In the genomic region with DNA sequence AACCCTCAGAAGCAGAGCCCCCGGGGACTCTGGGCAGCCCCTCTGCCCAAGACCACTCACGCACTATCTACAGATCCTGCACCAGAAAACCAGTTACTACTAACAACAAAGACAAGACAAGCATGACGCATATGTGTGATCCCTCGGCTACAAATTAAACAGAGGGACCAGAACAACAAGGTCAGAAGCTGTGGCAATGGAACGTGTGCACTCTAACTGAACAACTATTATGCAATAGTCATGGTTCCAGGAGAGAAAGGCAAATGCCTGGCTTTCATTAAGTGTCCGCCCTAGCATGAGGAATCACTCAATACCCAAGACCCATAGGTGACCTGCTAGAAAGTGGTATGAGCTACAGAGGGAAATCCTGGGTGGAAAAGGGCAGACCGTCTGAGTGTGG, we compare ENCODE assay signal across 15 mouse cellular contexts. TPM values are rescaled to one million over a fixed set of nuclear protein-coding genes. Genes with fewer than 3 reads are reported as not detected.
DNase-seq lines count a peak whose midpoint lies in the region; ATAC-seq and TF ChIP-seq lines count a peak whose summit lies in the region.
"Had no signal": no experiment of that assay in that cellular context is flagged by ENCODE, and none has a peak within 500 bp of the region (broad histone marks: within the 10 kb centered on the region; RNA-seq: fewer than 3 reads in every experiment).

No protein-coding gene starts in this region.

- H3K4me1 ChIP-seq in heart, postnatal 0 days (ENCODE audit: control insufficient read depth, insufficient read depth), result peaks cover 79% of the 10 kb centered on the region
- H3K4me1 ChIP-seq in lung, postnatal 0 days (ENCODE audit: insufficient read depth, low read depth, low read length), result peaks cover 18% of the 10 kb centered on the region
- H3K4me1 ChIP-seq in embryonic facial prominence, embryonic 10.5 days, result peaks cover 37% of the 10 kb centered on the region
- peaks cover 44% of the 10 kb centered on the region for H3K4me1 ChIP-seq in liver, postnatal 0 days (ENCODE audit: insufficient read depth)

- no peak for TF ChIP-seq EP300 in heart, postnatal 0 days (IDR thresholded peaks at IDR 0.05; ENCODE audit: low read depth)
- no peak for TF ChIP-seq EP300 in lung, postnatal 0 days (IDR thresholded peaks at IDR 0.05)
- no peak for TF ChIP-seq EP300 in liver, postnatal 0 days (IDR thresholded peaks at IDR 0.05; ENCODE audit: low read depth)

- WGBS in heart, postnatal 0 days, result 88% methylated on average over 7 of the region's 7 CpGs
- 73% methylated on average over 7 of the region's 7 CpGs for WGBS in lung, postnatal 0 days
- WGBS in embryonic facial prominence, embryonic 10.5 days, result 82% methylated on average over 7 of the region's 7 CpGs
- WGBS in liver, postnatal 0 days (ENCODE audit: insufficient replicate concordance), result 64% methylated on average over 7 of the region's 7 CpGs

- no peak overlapping the region for H3K4me3 ChIP-seq in heart, postnatal 0 days (ENCODE audit: low read depth, low read length)
- H3K4me3 ChIP-seq in lung, postnatal 0 days (ENCODE audit: low read depth, low read length), result no peak overlapping the region
- H3K4me3 ChIP-seq in embryonic facial prominence, embryonic 10.5 days, result no peak overlapping the region
- peak overlapping the region; percentile 62 for H3K4me3 ChIP-seq in liver, postnatal 0 days (ENCODE audit: low read depth, low read length)
- H3K4me3 ChIP-seq: heart, embryonic 10.5 days; hindbrain, embryonic 12.5 days; kidney, embryonic 15.5 days; limb, embryonic 13.5 days had no signal

- no peak for ATAC-seq in heart, postnatal 0 days (ENCODE audit: insufficient read depth, low read depth)
- ATAC-seq in lung, postnatal 0 days, result no peak
- ATAC-seq in liver, postnatal 0 days, result peak; percentile 12; the same call in 1 of the 2 replicates

- H3K27ac ChIP-seq in heart, postnatal 0 days (ENCODE audit: low read depth), result peak overlapping the region; percentile 71
- no peak overlapping the region; the same call in 1 of the 2 replicates for H3K27ac ChIP-seq in lung, postnatal 0 days (ENCODE audit: low read length)
- H3K27ac ChIP-seq in embryonic facial prominence, embryonic 10.5 days (replicated peaks), result 0 out of 2 replicates have a peak overlapping the region, but pooled peaks have one; percentile 27
- peak overlapping the region; percentile 95 for H3K27ac ChIP-seq in liver, postnatal 0 days (ENCODE audit: low read depth)
- H3K27ac ChIP-seq: heart, embryonic 10.5 days; hindbrain, embryonic 12.5 days; kidney, embryonic 15.5 days; limb, embryonic 13.5 days had no signal

- H3K9me3 ChIP-seq in heart, postnatal 0 days (replicated peaks; ENCODE audit: control insufficient read depth, low read length), result no peaks in the 10 kb centered on the region
- no peaks in the 10 kb centered on the region for H3K9me3 ChIP-seq in lung, postnatal 0 days (ENCODE audit: low read length)
- no peaks in the 10 kb centered on the region for H3K9me3 ChIP-seq in embryonic facial prominence, embryonic 10.5 days
- H3K9me3 ChIP-seq in liver, postnatal 0 days (ENCODE audit: low read length), result no peaks in the 10 kb centered on the region
- H3K9me3 ChIP-seq: heart, embryonic 10.5 days; hindbrain, embryonic 12.5 days; kidney, embryonic 15.5 days; limb, embryonic 13.5 days; megakaryocyte, embryonic 14.5 days had no signal

- DNase-seq in heart, postnatal 0 days (ENCODE audit: low spot score), result no peak
- DNase-seq in heart, postnatal 25 days (ENCODE audit: low spot score), result no peak
- peak; percentile 38 for DNase-seq in lung, postnatal 0 days (ENCODE audit: low spot score)
- no peak for DNase-seq in lung, adult 18-20 months
- no peak for DNase-seq in embryonic facial prominence, embryonic 10.5 days (ENCODE audit: low spot score)
- no peak for DNase-seq in liver, postnatal 0 days
- no peak for DNase-seq in gastrocnemius, adult 18-20 months (ENCODE audit: low spot score)
- no peak for DNase-seq in layer of hippocampus, postnatal 10 days (ENCODE audit: low spot score in 2 of 2)
- DNase-seq: layer of hippocampus, postnatal 36 days; right cerebral cortex, postnatal 14 days had no signal

- H3K9ac ChIP-seq in heart, postnatal 0 days (replicated peaks; ENCODE audit: low read depth, low read length), result no peak overlapping the region
- no peak overlapping the region for H3K9ac ChIP-seq in lung, postnatal 0 days (replicated peaks; ENCODE audit: low read depth)
- H3K9ac ChIP-seq in liver, postnatal 0 days (replicated peaks), result peak overlapping the region; percentile 77
- H3K9ac ChIP-seq: hindbrain, embryonic 12.5 days; kidney, embryonic 15.5 days; limb, embryonic 13.5 days had no signal

- peaks cover 11% of the 10 kb centered on the region; the same call in 1 of the 2 replicates for H3K36me3 ChIP-seq in heart, postnatal 0 days (replicated peaks; ENCODE audit: control insufficient read depth, insufficient read depth, low read length)
- H3K36me3 ChIP-seq in lung, postnatal 0 days (ENCODE audit: insufficient read depth, low read length), result no peaks in the 10 kb centered on the region
- H3K36me3 ChIP-seq in embryonic facial prominence, embryonic 10.5 days (replicated peaks), result peaks cover 71% of the 10 kb centered on the region
- H3K36me3 ChIP-seq in liver, postnatal 0 days (replicated peaks; ENCODE audit: insufficient read depth, low read length), result peaks cover 40% of the 10 kb centered on the region

- TF ChIP-seq CTCF in heart, postnatal 0 days (IDR thresholded peaks at IDR 0.05; ENCODE audit: low read depth), result no peak
- TF ChIP-seq CTCF in lung, postnatal 0 days (IDR thresholded peaks at IDR 0.05), result no peak
- TF ChIP-seq CTCF in liver, postnatal 0 days (IDR thresholded peaks at IDR 0.05; ENCODE audit: low read depth), result no peak

- H3K27me3 ChIP-seq in heart, postnatal 0 days (ENCODE audit: control insufficient read depth, insufficient read depth, low read length), result no peaks in the 10 kb centered on the region
- H3K27me3 ChIP-seq in lung, postnatal 0 days (replicated peaks; ENCODE audit: insufficient read depth, low read length), result no peaks in the 10 kb centered on the region
- H3K27me3 ChIP-seq in embryonic facial prominence, embryonic 10.5 days (replicated peaks; ENCODE audit: low read depth, poor library complexity, severe bottlenecking), result no peaks in the 10 kb centered on the region
- no peaks in the 10 kb centered on the region for H3K27me3 ChIP-seq in liver, postnatal 0 days (ENCODE audit: insufficient read depth, low read length)
- H3K27me3 ChIP-seq: hindbrain, embryonic 12.5 days; kidney, embryonic 15.5 days; limb, embryonic 13.5 days; megakaryocyte, embryonic 14.5 days had no signal

- intact Hi-C loops in heart, postnatal 25 days (cut with DNase I), result loop anchor here (5.0 kb wide), 1 partner anchor 35 kb away; a partner anchor contains a TSS

- no peak overlapping the region for H3K4me2 ChIP-seq in heart, postnatal 0 days (ENCODE audit: low read depth, low read length)
- no peak overlapping the region for H3K4me2 ChIP-seq in lung, postnatal 0 days (replicated peaks; ENCODE audit: low read depth, low read length)
- peak overlapping the region; percentile 71 for H3K4me2 ChIP-seq in liver, postnatal 0 days (ENCODE audit: low read depth, low read length)
- H3K4me2 ChIP-seq: hindbrain, embryonic 12.5 days; kidney, embryonic 15.5 days; limb, embryonic 13.5 days had no signal

RNA-seq across cellular contexts. Expression of a gene that starts 36.6 kb away (rescaled TPM):
- total RNA-seq in heart, postnatal 0 days (2014; rRNA removed; ENCODE audit: low replicate concordance), result 18.6 and 28.6 TPM in 2 replicates
- polyA plus RNA-seq in heart, postnatal 0 days (2015; fragmentation: Nextera tagmentation; extraction: Ambion mirVana), result 11.4 and 13.1 TPM in 2 replicates
- 10 to 100 TPM; 25.8 to 26.8 TPM for total RNA-seq in heart, postnatal 25 days (2021)
- polyA plus RNA-seq in lung, postnatal 0 days (2015; fragmentation: Nextera tagmentation; extraction: Ambion mirVana), result 27.2 and 31.2 TPM in 2 replicates
- polyA plus RNA-seq in embryonic facial prominence, embryonic 10.5 days (2016; fragmentation: Nextera tagmentation; extraction: Ambion mirVana), result 29.4 and 29.9 TPM in 2 replicates
- polyA plus RNA-seq in liver, postnatal 0 days (2015; fragmentation: Nextera tagmentation; extraction: Ambion mirVana), result 15.2 and 17.2 TPM in 2 replicates
- total RNA-seq in gastrocnemius, adult 18-20 months (2021), result 10 to 100 TPM; 25.7 to 30.2 TPM
- 10 to 100 TPM; 17.1 to 17.2 TPM for total RNA-seq in layer of hippocampus, postnatal 10 days (2021)
